Mouse (Mus musculus) embryonic fibroblast, embryonic 13.5 days (primary cell): ENCODE measurements around the gene Atxn2l.

Source experiments
- CTCF ChIP-seq: IDR thresholded peaks from 2 replicates; pipeline ENCODE4 v1.5.1; 2011; ENCODE audit warnings: mild to moderate bottlenecking, control low read depth, low read length, moderate library complexity, borderline replicate concordance; ENCODE audit not compliant: insufficient read depth
- POLR2A ChIP-seq: IDR thresholded peaks from 2 replicates; pipeline ENCODE4 v1.6.1; 2011; ENCODE audit warnings: low read depth, mild to moderate bottlenecking, control low read depth, low read length, moderate library complexity

- no peak for TF ChIP-seq CTCF
- no peak for TF ChIP-seq POLR2A
Observed at GRCm38 (mm10) chr7:126491973-126492372, 11.3 kb downstream of the Atxn2l start.
